Comparison of ENCODE assay signal across 7 mouse cellular contexts in genomic region chr4:88760431-88760830, GRCm38 (mm10). TPM values are rescaled to one million over a fixed set of nuclear protein-coding genes. Genes with fewer than 3 reads are reported as not detected.
DNase-seq lines count a peak whose midpoint lies in the region; ATAC-seq and TF ChIP-seq lines count a peak whose summit lies in the region.
"Not testable (repeated sequence)": the region's sequence is repeated elsewhere in the genome, so short reads cannot be mapped to it uniquely, and the experiment has no call there.

No protein-coding gene starts in this region.

- ATAC-seq in heart, embryonic 14.5 days (ENCODE audit: insufficient number of reproducible peaks, insufficient read depth, low FRiP score, low read depth); kidney, embryonic 15.5 days (replicated peaks; ENCODE audit: low FRiP score); limb, embryonic 12.5 days (ENCODE audit: insufficient number of reproducible peaks, insufficient read depth, low FRiP score, low TSS enrichment, low read depth); midbrain, embryonic 14.5 days (ENCODE audit: low FRiP score, low TSS enrichment): not testable (repeated sequence)

- not testable (repeated sequence) for TF ChIP-seq POLR2A in bone marrow macrophage, adult 2 months (IDR thresholded peaks at IDR 0.05; ENCODE audit: borderline replicate concordance, low read depth, low read length); small intestine, adult 2 months (IDR thresholded peaks at IDR 0.05; ENCODE audit: low read depth, low read length)

- H3K9me3 ChIP-seq in heart, embryonic 14.5 days (ENCODE audit: control insufficient read depth, low read length); kidney, embryonic 15.5 days (replicated peaks); limb, embryonic 12.5 days; midbrain, embryonic 14.5 days (ENCODE audit: control insufficient read depth, low read length): not testable (repeated sequence)

- H3K9ac ChIP-seq in heart, embryonic 14.5 days (ENCODE audit: low read length); kidney, embryonic 15.5 days; midbrain, embryonic 14.5 days (replicated peaks; ENCODE audit: low read length): not testable (repeated sequence)
- 0 out of 2 replicates have a peak overlapping the region, but pooled peaks have one; percentile 34 for H3K9ac ChIP-seq in limb, embryonic 12.5 days (replicated peaks)

- peak overlapping the region; percentile 48 for H3K27ac ChIP-seq in bone marrow macrophage, adult 2 months (ENCODE audit: insufficient read depth, low read depth, low read length)
- H3K27ac ChIP-seq in heart, embryonic 14.5 days (replicated peaks in 1 of 2; ENCODE audit: control insufficient read depth in 1 of 2, insufficient read depth in 1 of 2, low read depth in 2 of 2, low read length in 2 of 2) = peak overlapping the region; percentile 66 to 73
- H3K27ac ChIP-seq in kidney, embryonic 15.5 days = peak overlapping the region; percentile 82
- peak overlapping the region; percentile 72; the same call in 1 of the 2 replicates for H3K27ac ChIP-seq in limb, embryonic 12.5 days
- H3K27ac ChIP-seq in midbrain, embryonic 14.5 days (replicated peaks; ENCODE audit: low read depth, low read length); small intestine, adult 2 months (ENCODE audit: insufficient read depth, low read depth, low read length): not testable (repeated sequence)

- H3K4me1 ChIP-seq in bone marrow macrophage, adult 2 months (ENCODE audit: control insufficient read depth, insufficient read depth, low read length); heart, embryonic 14.5 days (ENCODE audit: control insufficient read depth in 2 of 2, insufficient read depth in 2 of 2, low read length in 2 of 2); kidney, embryonic 15.5 days; limb, embryonic 12.5 days (replicated peaks); midbrain, embryonic 14.5 days (ENCODE audit: control insufficient read depth, insufficient read depth, low read length); small intestine, adult 2 months (ENCODE audit: control insufficient read depth, insufficient read depth, insufficient read length, low read length): not testable (repeated sequence)

- H3K27me3 ChIP-seq in heart, embryonic 14.5 days (ENCODE audit: control insufficient read depth, insufficient read depth, low read length); kidney, embryonic 15.5 days; limb, embryonic 12.5 days; midbrain, embryonic 14.5 days (ENCODE audit: control insufficient read depth, insufficient read depth, low read length); small intestine, adult 2 months (ENCODE audit: control insufficient read depth, insufficient read depth, low read length): not testable (repeated sequence)

- DNase-seq in fibroblast of lung, adult 2 months (ENCODE audit: low read depth) = peak; percentile 80
- DNase-seq in midbrain, embryonic 14.5 days = peak; percentile 81

- H3K4me3 ChIP-seq in bone marrow macrophage, adult 2 months (ENCODE audit: insufficient read depth, low read length) = peak overlapping the region; percentile 51
- H3K4me3 ChIP-seq in heart, embryonic 14.5 days (ENCODE audit: control insufficient read depth in 1 of 2, insufficient read depth in 1 of 2, low read depth in 1 of 2, low read length in 2 of 2) = peak overlapping the region; percentile 24 to 42; a peak in 3 of 4 replicates
- peak overlapping the region; percentile 34 for H3K4me3 ChIP-seq in kidney, embryonic 15.5 days (replicated peaks)
- H3K4me3 ChIP-seq in limb, embryonic 12.5 days (replicated peaks) = peak overlapping the region; percentile 34
- H3K4me3 ChIP-seq in midbrain, embryonic 14.5 days (replicated peaks; ENCODE audit: low read depth, low read length) = peak overlapping the region; percentile 21; the same call in 1 of the 2 replicates
- H3K4me3 ChIP-seq in small intestine, adult 2 months (ENCODE audit: low read depth, low read length) = peak overlapping the region; percentile 55

- 0% methylated on average over 22 of the region's 28 CpGs for WGBS in heart, embryonic 14.5 days
- WGBS in kidney, embryonic 15.5 days = under 1% methylated on average over 23 of the region's 28 CpGs
- WGBS in limb, embryonic 12.5 days = under 1% methylated on average over 23 of the region's 28 CpGs
- 0% methylated on average over 24 of the region's 28 CpGs for WGBS in midbrain, embryonic 14.5 days
- 0% methylated on average over 23 of the region's 28 CpGs for WGBS in small intestine, adult 2 months

- not testable (repeated sequence) for H3K36me3 ChIP-seq in heart, embryonic 14.5 days (ENCODE audit: control insufficient read depth, insufficient read depth, low read length); kidney, embryonic 15.5 days; limb, embryonic 12.5 days; midbrain, embryonic 14.5 days (ENCODE audit: control insufficient read depth, insufficient read depth, low read length); small intestine, adult 2 months (ENCODE audit: control insufficient read depth, insufficient read depth, low read length)

- peak overlapping the region; percentile 41 for H3K4me2 ChIP-seq in heart, embryonic 14.5 days (ENCODE audit: low read length)
- peak overlapping the region; percentile 54 for H3K4me2 ChIP-seq in kidney, embryonic 15.5 days
- peak overlapping the region; percentile 50 for H3K4me2 ChIP-seq in limb, embryonic 12.5 days
- peak overlapping the region; percentile 51 for H3K4me2 ChIP-seq in midbrain, embryonic 14.5 days (ENCODE audit: low read length)

- not testable (repeated sequence) for TF ChIP-seq CTCF in bone marrow macrophage, adult 2 months (IDR thresholded peaks at IDR 0.05; ENCODE audit: low read depth, low read length)
- 0 out of 2 replicates have a peak, but pooled peaks have one; percentile 17 for TF ChIP-seq CTCF in small intestine, adult 2 months (IDR thresholded peaks at IDR 0.05; ENCODE audit: extremely low read depth, insufficient read length, insufficient replicate concordance, low read depth, low read length)

RNA-seq across cellular contexts. Expression of gene Gm13283, which starts 0.5 kb away (rescaled TPM):
- polyA plus RNA-seq in bone marrow macrophage, adult 2 months (2012; ENCODE audit: insufficient read depth, insufficient read length, missing spikeins) = not detected in 2 replicates
- 0.49 TPM in 1 of 2 replicates, not detected in the other for polyA plus RNA-seq in heart, embryonic 14.5 days (2014; fragmentation: Nextera tagmentation; extraction: Ambion mirVana)
- polyA plus RNA-seq in kidney, embryonic 15.5 days (2015; fragmentation: Nextera tagmentation; extraction: Ambion mirVana) = 0.30 and 0.49 TPM in 2 replicates
- polyA plus RNA-seq in limb, embryonic 12.5 days (2016; fragmentation: Nextera tagmentation; extraction: Ambion mirVana) = 0.41 and 0.81 TPM in 2 replicates
- polyA plus RNA-seq in midbrain, embryonic 14.5 days (2014; fragmentation: Nextera tagmentation; extraction: Ambion mirVana) = not detected in 2 replicates
- polyA plus RNA-seq in small intestine, adult 2 months (2012; rRNA removed) = 0.08 TPM in 2 replicates

RNA-seq across cellular contexts. Expression of gene Gm13271, which starts 5.8 kb away (rescaled TPM):
- not detected in 2 replicates for polyA plus RNA-seq in bone marrow macrophage, adult 2 months (2012; ENCODE audit: insufficient read depth, insufficient read length, missing spikeins)
- not detected in 2 replicates for polyA plus RNA-seq in heart, embryonic 14.5 days (2014; fragmentation: Nextera tagmentation; extraction: Ambion mirVana)
- polyA plus RNA-seq in kidney, embryonic 15.5 days (2015; fragmentation: Nextera tagmentation; extraction: Ambion mirVana) = not detected in 2 replicates
- polyA plus RNA-seq in limb, embryonic 12.5 days (2016; fragmentation: Nextera tagmentation; extraction: Ambion mirVana) = not detected in 2 replicates
- polyA plus RNA-seq in midbrain, embryonic 14.5 days (2014; fragmentation: Nextera tagmentation; extraction: Ambion mirVana) = not detected in 2 replicates
- not detected in 2 replicates for polyA plus RNA-seq in small intestine, adult 2 months (2012; rRNA removed)

RNA-seq across cellular contexts. Expression of gene Gm13290, which starts 13.2 kb away (rescaled TPM):
- polyA plus RNA-seq in bone marrow macrophage, adult 2 months (2012; ENCODE audit: insufficient read depth, insufficient read length, missing spikeins) = not detected in 2 replicates
- polyA plus RNA-seq in heart, embryonic 14.5 days (2014; fragmentation: Nextera tagmentation; extraction: Ambion mirVana) = not detected in 2 replicates
- 0.23 TPM in 1 of 2 replicates, not detected in the other for polyA plus RNA-seq in kidney, embryonic 15.5 days (2015; fragmentation: Nextera tagmentation; extraction: Ambion mirVana)
- polyA plus RNA-seq in limb, embryonic 12.5 days (2016; fragmentation: Nextera tagmentation; extraction: Ambion mirVana) = 0.66 and 0.87 TPM in 2 replicates
- not detected in 2 replicates for polyA plus RNA-seq in midbrain, embryonic 14.5 days (2014; fragmentation: Nextera tagmentation; extraction: Ambion mirVana)
- not detected in 2 replicates for polyA plus RNA-seq in small intestine, adult 2 months (2012; rRNA removed)

RNA-seq across cellular contexts. Expression of gene Gm13289, which starts 16.3 kb away (rescaled TPM):
- polyA plus RNA-seq in bone marrow macrophage, adult 2 months (2012; ENCODE audit: insufficient read depth, insufficient read length, missing spikeins) = not detected in 2 replicates
- polyA plus RNA-seq in heart, embryonic 14.5 days (2014; fragmentation: Nextera tagmentation; extraction: Ambion mirVana) = not detected in 2 replicates
- polyA plus RNA-seq in kidney, embryonic 15.5 days (2015; fragmentation: Nextera tagmentation; extraction: Ambion mirVana) = not detected in 2 replicates
- not detected in 2 replicates for polyA plus RNA-seq in limb, embryonic 12.5 days (2016; fragmentation: Nextera tagmentation; extraction: Ambion mirVana)
- not detected in 2 replicates for polyA plus RNA-seq in midbrain, embryonic 14.5 days (2014; fragmentation: Nextera tagmentation; extraction: Ambion mirVana)
- not detected in 2 replicates for polyA plus RNA-seq in small intestine, adult 2 months (2012; rRNA removed)

RNA-seq across cellular contexts. Expression of gene Gm13272, which starts 19.2 kb away (rescaled TPM):
- polyA plus RNA-seq in bone marrow macrophage, adult 2 months (2012; ENCODE audit: insufficient read depth, insufficient read length, missing spikeins) = not detected in 2 replicates
- not detected in 2 replicates for polyA plus RNA-seq in heart, embryonic 14.5 days (2014; fragmentation: Nextera tagmentation; extraction: Ambion mirVana)
- polyA plus RNA-seq in kidney, embryonic 15.5 days (2015; fragmentation: Nextera tagmentation; extraction: Ambion mirVana) = 0.40 TPM in 1 of 2 replicates, not detected in the other
- 0.40 TPM in 1 of 2 replicates, not detected in the other for polyA plus RNA-seq in limb, embryonic 12.5 days (2016; fragmentation: Nextera tagmentation; extraction: Ambion mirVana)
- polyA plus RNA-seq in midbrain, embryonic 14.5 days (2014; fragmentation: Nextera tagmentation; extraction: Ambion mirVana) = not detected in 2 replicates
- polyA plus RNA-seq in small intestine, adult 2 months (2012; rRNA removed) = not detected in 2 replicates
